In genomic region chr4:63595259-63595658, GRCm38 (mm10) we compare ENCODE assay signal across 19 mouse cellular contexts. TPM values are rescaled to one million over a fixed set of nuclear protein-coding genes. Genes with fewer than 3 reads are reported as not detected.
DNase-seq lines count a peak whose midpoint lies in the region; ATAC-seq and TF ChIP-seq lines count a peak whose summit lies in the region.
"Had no signal": no experiment of that assay in that cellular context is flagged by ENCODE, and none has a peak within 500 bp of the region (broad histone marks: within the 10 kb centered on the region; RNA-seq: fewer than 3 reads in every experiment).

No protein-coding gene starts in this region.

- no peak; the same call in 1 of the 2 replicates for ATAC-seq in lung, embryonic 14.5 days (ENCODE audit: insufficient read depth)
- peak; percentile 26 for ATAC-seq in common myeloid progenitor, adult 5-6 weeks (replicated peaks; ENCODE audit: low read depth, poor library complexity, severe bottlenecking)
- ATAC-seq: forebrain, embryonic 13.5 days; midbrain, embryonic 16.5 days had no signal

- WGBS in lung, embryonic 14.5 days = 43% methylated on average over 10 of the region's 10 CpGs
- WGBS in large intestine, adult 2 months = 15% methylated on average over 10 of the region's 10 CpGs

- H3K9ac ChIP-seq in lung, embryonic 14.5 days = no peak overlapping the region
- H3K9ac ChIP-seq: forebrain, embryonic 13.5 days; hindbrain, embryonic 14.5 days; limb, embryonic 13.5 days had no signal

- no peak overlapping the region for H3K4me3 ChIP-seq in lung, embryonic 14.5 days (ENCODE audit: low read depth, low read length)
- H3K4me3 ChIP-seq: forebrain, embryonic 13.5 days; limb, embryonic 13.5 days had no signal

- no peak overlapping the region for H3K27ac ChIP-seq in lung, embryonic 14.5 days (ENCODE audit: low read depth)
- H3K27ac ChIP-seq: forebrain, embryonic 13.5 days; hindbrain, embryonic 14.5 days; limb, embryonic 13.5 days had no signal

- no peak overlapping the region for H3K4me2 ChIP-seq in lung, embryonic 14.5 days
- H3K4me2 ChIP-seq: forebrain, embryonic 13.5 days; hindbrain, embryonic 14.5 days; limb, embryonic 13.5 days had no signal

- H3K4me1 ChIP-seq in lung, embryonic 14.5 days (ENCODE audit: insufficient read depth) = peaks cover 2% of the 10 kb centered on the region; the same call in 1 of the 2 replicates
- H3K4me1 ChIP-seq: forebrain, embryonic 13.5 days; limb, embryonic 13.5 days had no signal

- H3K27me3 ChIP-seq in lung, embryonic 14.5 days (ENCODE audit: insufficient read depth, low read length) = no peaks in the 10 kb centered on the region
- H3K27me3 ChIP-seq: forebrain, embryonic 13.5 days; limb, embryonic 13.5 days had no signal

- no peaks in the 10 kb centered on the region for H3K9me3 ChIP-seq in lung, embryonic 14.5 days (ENCODE audit: low read depth, low read length)
- H3K9me3 ChIP-seq: forebrain, embryonic 13.5 days; limb, embryonic 13.5 days had no signal

- no peaks in the 10 kb centered on the region for H3K36me3 ChIP-seq in lung, embryonic 14.5 days (ENCODE audit: insufficient read depth)
- H3K36me3 ChIP-seq: limb, embryonic 13.5 days had no signal

- DNase-seq in lung, embryonic 14.5 days = peak; percentile 9
- DNase-seq in lung, postnatal 25 days (ENCODE audit: low spot score) = no peak
- DNase-seq in large intestine, adult 2 months (ENCODE audit: low read depth, low spot score) = peak; percentile 62
- peak; percentile 56 for DNase-seq in yolk sac, embryonic 10.5 days (ENCODE audit: low spot score)
- no peak for DNase-seq in adrenal gland, adult 8-10 months
- no peak for DNase-seq in cerebellum, postnatal 25 days
- DNase-seq: cerebellum, adult 18-20 months; lung, adult 2 months; retina, postnatal 1 day had no signal

- no peak for TF ChIP-seq CTCF in lung, embryonic 14.5 days (IDR thresholded peaks at IDR 0.05; ENCODE audit: low read depth)

RNA-seq across cellular contexts. Expression of gene Gm11213, which starts 9.8 kb away (rescaled TPM):
- not detected in 2 replicates for polyA plus RNA-seq in lung, embryonic 14.5 days (2014; fragmentation: Nextera tagmentation; extraction: Ambion mirVana)
- not detected in 2 replicates for total RNA-seq in common myeloid progenitor, adult 5-6 weeks (2017)
- polyA plus RNA-seq in large intestine, adult 2 months (2012; rRNA removed) = not detected in 2 replicates
- total RNA-seq in adrenal gland, adult 8-10 months (2022) = not detected
- total RNA-seq: heart, adult 18-20 months; heart, postnatal 10 days had no signal
- polyA plus RNA-seq: forebrain, embryonic 13.5 days; hindbrain, embryonic 14.5 days; kidney, embryonic 16.5 days; limb, embryonic 13.5 days; lung, adult 2 months; midbrain, embryonic 16.5 days; neural tube, embryonic 14.5 days; stomach, embryonic 16.5 days had no signal

RNA-seq across cellular contexts. Expression of gene Tex48, which starts 27.0 kb away (rescaled TPM):
- not detected in 2 replicates for polyA plus RNA-seq in lung, embryonic 14.5 days (2014; fragmentation: Nextera tagmentation; extraction: Ambion mirVana)
- total RNA-seq in common myeloid progenitor, adult 5-6 weeks (2017) = not detected in 2 replicates
- not detected in 2 replicates for polyA plus RNA-seq in large intestine, adult 2 months (2012; rRNA removed)
- not detected for total RNA-seq in adrenal gland, adult 8-10 months (2022)
- total RNA-seq: heart, adult 18-20 months; heart, postnatal 10 days had no signal
- polyA plus RNA-seq: forebrain, embryonic 13.5 days; hindbrain, embryonic 14.5 days; kidney, embryonic 16.5 days; limb, embryonic 13.5 days; lung, adult 2 months; midbrain, embryonic 16.5 days; neural tube, embryonic 14.5 days; stomach, embryonic 16.5 days had no signal

RNA-seq across cellular contexts. Expression of gene Tmem268, which starts 36.7 kb away (rescaled TPM):
- 8.2 and 8.5 TPM in 2 replicates for polyA plus RNA-seq in lung, embryonic 14.5 days (2014; fragmentation: Nextera tagmentation; extraction: Ambion mirVana)
- total RNA-seq in common myeloid progenitor, adult 5-6 weeks (2017) = 14.9 and 33.9 TPM in 2 replicates
- polyA plus RNA-seq in large intestine, adult 2 months (2012; rRNA removed) = 12.7 and 14.8 TPM in 2 replicates
- 10 to 100 TPM; 13.1 to 15.1 (median 14.0) TPM for total RNA-seq in adrenal gland, adult 8-10 months (2022)

RNA-seq across cellular contexts. Expression of gene Atp6v1g1, which starts 50.7 kb away (rescaled TPM):
- 228 and 231 TPM in 2 replicates for polyA plus RNA-seq in lung, embryonic 14.5 days (2014; fragmentation: Nextera tagmentation; extraction: Ambion mirVana)
- total RNA-seq in common myeloid progenitor, adult 5-6 weeks (2017) = 75.4 and 77.0 TPM in 2 replicates
- 37.2 and 39.9 TPM in 2 replicates for polyA plus RNA-seq in large intestine, adult 2 months (2012; rRNA removed)
- 100 to 1,000 TPM; 191 to 202 (median 194) TPM for total RNA-seq in adrenal gland, adult 8-10 months (2022)

Comparison
In these comparisons a context has a peak if more than half of its experiments do, and no peak if none do; other contexts are left out.
1. DNase-seq: peak in lung, embryonic 14.5 days (single experiment), large intestine, adult 2 months (single experiment) and yolk sac, embryonic 10.5 days (single experiment); none in lung, postnatal 25 days (single experiment), adrenal gland, adult 8-10 months (single experiment) and cerebellum, postnatal 25 days (0 of 2).